Mouse (Mus musculus) ES-Bruce4 (cell line): ENCODE measurements around the gene Gm9803.

Experiments used
- CTCF ChIP-seq: IDR thresholded peaks from one replicate; pipeline ENCODE4 v1.8.1; 2011; ENCODE audit warnings: low read depth, low read length
- EP300 ChIP-seq: IDR thresholded peaks from 2 replicates; pipeline ENCODE4 v1.6.1; 2011; ENCODE audit warnings: low read depth, low read length; ENCODE audit not compliant: insufficient read depth
- POLR2A ChIP-seq: IDR thresholded peaks from one replicate; pipeline ENCODE4 v1.8.1; 2011; ENCODE audit warnings: low read length; ENCODE audit not compliant: insufficient read depth

DNA sequence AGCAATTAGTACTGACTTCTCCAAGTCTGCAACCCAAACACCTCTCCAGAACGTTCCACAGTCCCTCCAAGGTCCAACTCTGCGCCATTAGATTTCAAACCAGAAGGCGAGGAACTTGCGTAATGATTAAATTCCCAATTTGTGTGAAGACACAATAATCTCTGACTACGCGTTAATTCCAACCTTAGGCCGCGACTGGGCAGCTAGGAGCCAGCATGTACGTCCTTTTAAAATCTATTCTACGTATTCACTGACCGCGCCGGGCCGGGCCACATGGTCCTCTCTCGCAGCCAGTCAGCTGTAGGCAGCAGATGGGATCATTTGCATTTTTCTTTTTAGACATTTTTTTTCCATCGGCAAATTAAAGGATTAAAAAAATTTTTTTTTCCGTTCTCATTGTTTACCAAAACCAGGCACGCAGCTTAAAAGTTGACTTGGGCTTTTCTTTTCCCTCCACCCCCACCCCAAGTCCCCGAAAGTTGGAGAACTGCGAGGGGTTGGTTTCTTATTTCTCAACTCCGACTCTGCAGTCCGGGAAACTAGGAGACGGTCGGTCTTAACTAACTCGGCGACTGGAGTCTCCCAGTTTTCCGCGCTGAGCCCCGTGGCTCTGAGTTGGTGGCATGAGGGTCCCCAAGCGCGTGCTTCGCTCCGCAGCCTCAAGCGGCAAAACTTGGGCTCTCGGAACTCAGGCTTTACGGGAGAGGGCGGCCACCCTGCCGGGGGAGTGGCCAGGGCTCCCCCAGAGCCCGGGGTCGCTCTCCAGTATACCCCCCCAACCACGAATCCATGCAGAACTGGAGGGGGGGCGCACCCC lies 45.8 kb upstream of the Gm9803 start:
- TF ChIP-seq POLR2A (peak; percentile 59), EP300 (no peak), CTCF (no peak)
